Mouse (Mus musculus) testis, adult 2 months (tissue): ENCODE data around the gene Tmem147.
"Not testable (repeated sequence)": the region's sequence is repeated elsewhere in the genome, so short reads cannot be mapped to it uniquely, and the experiment has no call there.

Experiments
- CTCF ChIP-seq: fragments of 200-500 bp; IDR thresholded peaks from 2 replicates; pipeline ENCODE4 v1.5.1; 2012; ENCODE audit warnings: low read depth, mild to moderate bottlenecking, inconsistent platforms, low read length, moderate library complexity; ENCODE audit not compliant: control insufficient read depth, insufficient read depth, insufficient replicate concordance
- POLR2A ChIP-seq: fragments of 200-500 bp; IDR thresholded peaks from 2 replicates; pipeline ENCODE4 v1.6.1; 2012; ENCODE audit warnings: low read depth, mild to moderate bottlenecking, inconsistent platforms, low read length, moderate library complexity; ENCODE audit not compliant: control insufficient read depth

DNA sequence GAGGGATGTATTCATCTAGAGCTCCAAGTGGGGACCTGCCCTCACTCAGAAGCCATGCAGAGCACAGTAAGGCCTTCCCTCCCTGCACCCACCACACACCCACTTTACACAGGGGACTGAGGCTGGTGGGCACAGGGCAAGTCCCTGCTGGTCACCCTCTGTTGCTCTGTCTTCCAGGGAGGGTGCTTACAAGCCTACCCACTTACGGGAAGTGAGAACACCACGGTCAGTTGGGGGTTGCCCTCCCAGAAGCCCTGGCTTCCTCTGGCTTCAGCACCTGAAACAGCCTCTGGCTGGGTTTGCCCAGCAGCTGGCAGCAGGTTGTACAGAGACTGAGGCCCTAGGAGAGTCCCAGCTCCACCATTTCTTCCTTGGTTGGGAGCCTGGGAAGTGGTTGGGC lies 13.2 kb upstream of the Tmem147 start:
- not testable (repeated sequence) for TF ChIP-seq CTCF
- peak; percentile 17; the same call in 1 of the 2 replicates for TF ChIP-seq POLR2A
